Mouse (Mus musculus) olfactory bulb, adult 2 months (tissue): Measurements from ENCODE around the gene Abhd2.

Experiments
- CTCF ChIP-seq: fragments of 200-500 bp; IDR thresholded peaks from 2 replicates; pipeline ENCODE4 v1.5.1; 2012; ENCODE audit warnings: low read depth, mild to moderate bottlenecking, low read length, moderate library complexity; ENCODE audit not compliant: insufficient read depth
- POLR2A ChIP-seq: fragments of 200-500 bp; IDR thresholded peaks from 2 replicates; pipeline ENCODE4 v1.6.1; 2012; ENCODE audit warnings: mild to moderate bottlenecking, low read depth, low read length, moderate library complexity; ENCODE audit not compliant: insufficient read depth

DNA sequence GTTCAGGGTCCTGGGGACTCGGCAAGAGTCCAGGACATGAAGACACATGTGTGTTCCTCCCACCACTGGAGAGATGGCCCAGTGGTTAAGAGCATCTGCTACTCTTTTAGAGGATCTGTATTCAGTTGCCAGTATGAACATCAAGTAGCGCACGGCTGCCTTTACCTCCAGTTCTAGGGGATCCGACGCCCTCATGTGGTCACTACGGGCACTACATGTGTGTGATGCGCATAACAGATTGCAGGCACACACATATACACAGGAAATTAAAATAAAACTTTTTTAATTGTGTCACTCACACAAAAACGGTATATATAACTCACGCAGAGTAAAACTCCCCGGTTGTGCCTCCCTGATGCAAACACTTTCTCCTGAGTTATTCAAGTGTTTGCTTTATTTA, 17.2 kb upstream of the Abhd2 start:
- TF ChIP-seq POLR2A (no peak), CTCF (no peak)
